8 mouse cellular contexts compared by ENCODE assay signal in genomic region chr19:44931454-44931759, GRCm38 (mm10). TPM values are rescaled to one million over a fixed set of nuclear protein-coding genes. Genes with fewer than 3 reads are reported as not detected.
DNase-seq lines count a peak whose midpoint lies in the region; ATAC-seq lines count a peak whose summit lies in the region.

No protein-coding gene starts in this region.

- WGBS in hindbrain, embryonic 13.5 days: under 1% methylated on average over 18 of the region's 18 CpGs

- H3K36me3 ChIP-seq in hindbrain, embryonic 13.5 days: peaks cover 16% of the 10 kb centered on the region

- peak overlapping the region; percentile 65 for H3K4me2 ChIP-seq in hindbrain, embryonic 13.5 days

- peaks cover 21% of the 10 kb centered on the region for H3K4me1 ChIP-seq in hindbrain, embryonic 13.5 days (replicated peaks)

- H3K27me3 ChIP-seq in hindbrain, embryonic 13.5 days: 0 out of 2 replicates have a peak, but pooled peaks cover 3% of the 10 kb centered on the region

- peak overlapping the region; percentile 92 for H3K9ac ChIP-seq in hindbrain, embryonic 13.5 days

- H3K9me3 ChIP-seq in hindbrain, embryonic 13.5 days: no peaks in the 10 kb centered on the region

- H3K4me3 ChIP-seq in hindbrain, embryonic 13.5 days: peak overlapping the region; percentile 96

- ATAC-seq in hindbrain, embryonic 13.5 days (ENCODE audit: low FRiP score): peak; percentile 94

- H3K27ac ChIP-seq in hindbrain, embryonic 13.5 days: peak overlapping the region; percentile 88

- DNase-seq in NIH3T3 (ENCODE audit: low read depth): peak; percentile 95
- peak; percentile 88 for DNase-seq in cerebellum, adult 9-11 months
- peak; percentile 82 to 86 for DNase-seq in frontal cortex, postnatal 10 days (ENCODE audit: low spot score in 2 of 2)
- DNase-seq in layer of hippocampus, postnatal 14 days (ENCODE audit: low spot score in 2 of 2): peak; percentile 82 to 89
- peak; percentile 93 for DNase-seq in lung, postnatal 10 days
- DNase-seq in ovary, postnatal 14 days (ENCODE audit: low spot score): peak; percentile 67
- peak; percentile 91 for DNase-seq in thymus, postnatal 14 days

RNA-seq across cellular contexts. Expression of gene Slf2, which starts 0.5 kb away (rescaled TPM):
- 29.8 and 30.5 TPM in 2 replicates for polyA plus RNA-seq in hindbrain, embryonic 13.5 days (2015; fragmentation: Nextera tagmentation; extraction: Ambion mirVana)
- 10 to 100 TPM; 30.8 to 34.0 TPM for total RNA-seq in layer of hippocampus, postnatal 14 days (2021)

RNA-seq across cellular contexts. Expression of gene Sema4g, which starts 57.5 kb away (rescaled TPM):
- polyA plus RNA-seq in hindbrain, embryonic 13.5 days (2015; fragmentation: Nextera tagmentation; extraction: Ambion mirVana): 19.2 and 19.9 TPM in 2 replicates
- 10 to 100 TPM; 40.1 to 46.0 TPM for total RNA-seq in layer of hippocampus, postnatal 14 days (2021)

Comparison
In these comparisons a context has a peak if more than half of its experiments do, and no peak if none do; other contexts are left out.
1. Peak in every context shown above with its lines: DNase-seq, ATAC-seq, H3K4me3 ChIP-seq and H3K27ac ChIP-seq.